Mouse (Mus musculus): ENCODE data around the gene Ccs. TPM values are rescaled to one million over a fixed set of nuclear protein-coding genes. Genes with fewer than 3 reads are reported as not detected.

The Ccs gene
- total and polyA plus RNA-seq, 3 experiments = 23.1 to 28.5 (median 27.3) TPM

GRCm38 (mm10) chr19:4810746-4811062 is 28.4 kb downstream of the Ccs start:
- Histone ChIP-seq H3K36me3 (ENCODE audit: control insufficient read depth, insufficient read depth, low read length) (peaks cover 19% of the 10 kb centered on the region), H3K9ac (ENCODE audit: low read depth, low read length) (peak overlapping the region; percentile 84), H3K27ac (peak overlapping the region; percentile 80), H3K27me3 (ENCODE audit: control insufficient read depth, insufficient read depth, low read length) (no peaks in the 10 kb centered on the region), H3K79me2 (replicated peaks; ENCODE audit: control insufficient read depth, insufficient read depth, low read length) (peaks cover 7% of the 10 kb centered on the region; the same call in 1 of the 2 replicates), H3K4me1 (ENCODE audit: control insufficient read depth, insufficient read depth, low read length) (peaks cover 4% of the 10 kb centered on the region), H3K4me3 (peak overlapping the region; percentile 86)
- no peak for TF ChIP-seq CTCF (IDR thresholded peaks at IDR 0.05)
- TF ChIP-seq EP300 (IDR thresholded peaks at IDR 0.05; ENCODE audit: insufficient read depth, low read depth, low read length) = no peak
- no peak for TF ChIP-seq POLR2A (IDR thresholded peaks at IDR 0.05; ENCODE audit: insufficient read depth, low read depth, low read length)
- under 1% methylated on average over 17 of the region's 17 CpGs for WGBS
- no peak for DNase-seq
- intact Hi-C loops (cut with DNase I) = loop anchor here (2.0 kb wide), 2 partner anchors 28 to 54 kb away; partner anchors contain the start of genes Ccdc87, Ccs and Rbm4b

GRCm38 (mm10) chr19:4810309-4810708 is 28.8 kb downstream of the Ccs start:
- Histone ChIP-seq H3K27ac (peak overlapping the region; percentile 80), H3K27me3 (ENCODE audit: control insufficient read depth, insufficient read depth, low read length) (no peaks in the 10 kb centered on the region), H3K4me1 (ENCODE audit: control insufficient read depth, insufficient read depth, low read length) (peaks cover 4% of the 10 kb centered on the region), H3K36me3 (ENCODE audit: control insufficient read depth, insufficient read depth, low read length) (peaks cover 20% of the 10 kb centered on the region), H3K4me3 (peak overlapping the region; percentile 86), H3K79me2 (replicated peaks; ENCODE audit: control insufficient read depth, insufficient read depth, low read length) (peaks cover 7% of the 10 kb centered on the region; the same call in 1 of the 2 replicates), H3K9ac (ENCODE audit: low read depth, low read length) (peak overlapping the region; percentile 84)
- WGBS = under 1% methylated on average over 14 of the region's 14 CpGs
- no peak for DNase-seq
- intact Hi-C loops (cut with DNase I) = loop anchor here (2.0 kb wide), 2 partner anchors 28 to 54 kb away; partner anchors contain the start of genes Ccdc87, Ccs and Rbm4b
- TF ChIP-seq EP300 (IDR thresholded peaks at IDR 0.05; ENCODE audit: insufficient read depth, low read depth, low read length) = no peak
- TF ChIP-seq POLR2A (IDR thresholded peaks at IDR 0.05; ENCODE audit: insufficient read depth, low read depth, low read length) = no peak
- no peak for TF ChIP-seq CTCF (IDR thresholded peaks at IDR 0.05)

GRCm38 (mm10) chr19:4803283-4803682 is 35.8 kb downstream of the Ccs start:
- TF ChIP-seq EP300 (IDR thresholded peaks at IDR 0.05; ENCODE audit: insufficient read depth, low read depth, low read length) (no peak), CTCF (IDR thresholded peaks at IDR 0.05) (no peak), POLR2A (IDR thresholded peaks at IDR 0.05; ENCODE audit: insufficient read depth, low read depth, low read length) (no peak)
- Histone ChIP-seq H3K27me3 (ENCODE audit: control insufficient read depth, insufficient read depth, low read length) (no peaks in the 10 kb centered on the region), H3K27ac (no peak overlapping the region), H3K9ac (ENCODE audit: low read depth, low read length) (no peak overlapping the region), H3K4me3 (no peak overlapping the region), H3K79me2 (replicated peaks; ENCODE audit: control insufficient read depth, insufficient read depth, low read length) (peaks cover 25% of the 10 kb centered on the region), H3K36me3 (ENCODE audit: control insufficient read depth, insufficient read depth, low read length) (peaks cover 16% of the 10 kb centered on the region), H3K4me1 (ENCODE audit: control insufficient read depth, insufficient read depth, low read length) (peaks cover 6% of the 10 kb centered on the region)
- no peak for DNase-seq
- intact Hi-C loops (cut with DNase I) = loop anchor here (2.0 kb wide), 1 partner anchor 14 kb away; no protein-coding TSS in a partner anchor
- 76% methylated on average over 10 of the region's 10 CpGs for WGBS

- H3K9ac ChIP-seq (ENCODE audit: low read depth, low read length) = no peak overlapping the region
- no peaks in the 10 kb centered on the region for H3K27me3 ChIP-seq (ENCODE audit: control insufficient read depth, insufficient read depth, low read length)
- TF ChIP-seq CTCF (IDR thresholded peaks at IDR 0.05) = no peak
- TF ChIP-seq POLR2A (IDR thresholded peaks at IDR 0.05; ENCODE audit: insufficient read depth, low read depth, low read length) = no peak
- no peak for TF ChIP-seq EP300 (IDR thresholded peaks at IDR 0.05; ENCODE audit: insufficient read depth, low read depth, low read length)
- H3K27ac ChIP-seq = no peak overlapping the region
- 97% methylated on average over 7 of the region's 7 CpGs for WGBS
- peaks cover 15% of the 10 kb centered on the region for H3K36me3 ChIP-seq (ENCODE audit: control insufficient read depth, insufficient read depth, low read length)
- peaks cover 25% of the 10 kb centered on the region for H3K79me2 ChIP-seq (replicated peaks; ENCODE audit: control insufficient read depth, insufficient read depth, low read length)
- no peak overlapping the region for H3K4me3 ChIP-seq
- peaks cover 4% of the 10 kb centered on the region; the same call in 1 of the 2 replicates for H3K4me1 ChIP-seq (ENCODE audit: control insufficient read depth, insufficient read depth, low read length)
- no peak for DNase-seq
- intact Hi-C loops (cut with DNase I) = loop anchor here (2.0 kb wide), 1 partner anchor 14 kb away; no protein-coding TSS in a partner anchor
Measured at GRCm38 (mm10) chr19:4802691-4803091, 36.4 kb downstream of the Ccs start.

GRCm38 (mm10) chr19:4799083-4799482 is 40.0 kb downstream of the Ccs start:
- no peak for DNase-seq
- Histone ChIP-seq H3K9ac (ENCODE audit: low read depth, low read length) (no peak overlapping the region), H3K4me1 (ENCODE audit: control insufficient read depth, insufficient read depth, low read length) (peaks cover 3% of the 10 kb centered on the region), H3K79me2 (replicated peaks; ENCODE audit: control insufficient read depth, insufficient read depth, low read length) (peaks cover 24% of the 10 kb centered on the region), H3K36me3 (ENCODE audit: control insufficient read depth, insufficient read depth, low read length) (peaks cover 1% of the 10 kb centered on the region), H3K27ac (no peak overlapping the region), H3K4me3 (no peak overlapping the region), H3K27me3 (ENCODE audit: control insufficient read depth, insufficient read depth, low read length) (no peaks in the 10 kb centered on the region)
- intact Hi-C loops (cut with DNase I) = no loop called here
- no peak for TF ChIP-seq EP300 (IDR thresholded peaks at IDR 0.05; ENCODE audit: insufficient read depth, low read depth, low read length)
- TF ChIP-seq POLR2A (IDR thresholded peaks at IDR 0.05; ENCODE audit: insufficient read depth, low read depth, low read length) = no peak
- TF ChIP-seq CTCF (IDR thresholded peaks at IDR 0.05) = no peak
- 92% methylated on average over 5 of the region's 5 CpGs for WGBS

GRCm38 (mm10) chr19:4797846-4798245 is 41.3 kb downstream of the Ccs start:
- Histone ChIP-seq H3K4me1 (ENCODE audit: control insufficient read depth, insufficient read depth, low read length) (no peaks in the 10 kb centered on the region; the same call in 1 of the 2 replicates), H3K27ac (no peak overlapping the region), H3K27me3 (ENCODE audit: control insufficient read depth, insufficient read depth, low read length) (no peaks in the 10 kb centered on the region), H3K79me2 (replicated peaks; ENCODE audit: control insufficient read depth, insufficient read depth, low read length) (peaks cover 15% of the 10 kb centered on the region), H3K36me3 (ENCODE audit: control insufficient read depth, insufficient read depth, low read length) (no peaks in the 10 kb centered on the region; the same call in 1 of the 2 replicates), H3K9ac (ENCODE audit: low read depth, low read length) (no peak overlapping the region), H3K4me3 (no peak overlapping the region)
- DNase-seq = no peak
- intact Hi-C loops (cut with DNase I) = no loop called here
- TF ChIP-seq CTCF (IDR thresholded peaks at IDR 0.05) (no peak), EP300 (IDR thresholded peaks at IDR 0.05; ENCODE audit: insufficient read depth, low read depth, low read length) (no peak), POLR2A (IDR thresholded peaks at IDR 0.05; ENCODE audit: insufficient read depth, low read depth, low read length) (no peak)
- 97% methylated on average over 2 of the region's 2 CpGs for WGBS
